Mouse (Mus musculus) heart, postnatal 0 days (tissue): Measurements from ENCODE around the gene Smg9.

Experiments
- CTCF ChIP-seq: IDR thresholded peaks from 2 replicates; pipeline ENCODE4 v1.5.1; 2016; ENCODE audit warnings: antibody characterized with exemption, control low read depth, low read depth
- EP300 ChIP-seq: IDR thresholded peaks from 2 replicates; pipeline ENCODE4 v1.6.1; 2016; ENCODE audit warnings: antibody characterized with exemption, low read depth

- TF ChIP-seq CTCF (no peak), EP300 (no peak)
These were observed 67.4 kb downstream of the Smg9 start for GRCm38 (mm10) chr7:24466835-24467234.
